Mouse (Mus musculus): Measurements from ENCODE around the gene Exog.

- TF ChIP-seq CTCF (IDR thresholded peaks at IDR 0.05; ENCODE audit: insufficient read depth, low read length) = no peak
- TF ChIP-seq POLR2A (IDR thresholded peaks at IDR 0.05; ENCODE audit: borderline replicate concordance, extremely low read depth, low read depth, low read length) = no peak
These were observed 68.2 kb downstream of the Exog start for GRCm38 (mm10) chr9:119512993-119513392.

All from lung, adult 2 months (tissue).